Comparison of ENCODE assay signal across 8 mouse cellular contexts in the genomic region with DNA sequence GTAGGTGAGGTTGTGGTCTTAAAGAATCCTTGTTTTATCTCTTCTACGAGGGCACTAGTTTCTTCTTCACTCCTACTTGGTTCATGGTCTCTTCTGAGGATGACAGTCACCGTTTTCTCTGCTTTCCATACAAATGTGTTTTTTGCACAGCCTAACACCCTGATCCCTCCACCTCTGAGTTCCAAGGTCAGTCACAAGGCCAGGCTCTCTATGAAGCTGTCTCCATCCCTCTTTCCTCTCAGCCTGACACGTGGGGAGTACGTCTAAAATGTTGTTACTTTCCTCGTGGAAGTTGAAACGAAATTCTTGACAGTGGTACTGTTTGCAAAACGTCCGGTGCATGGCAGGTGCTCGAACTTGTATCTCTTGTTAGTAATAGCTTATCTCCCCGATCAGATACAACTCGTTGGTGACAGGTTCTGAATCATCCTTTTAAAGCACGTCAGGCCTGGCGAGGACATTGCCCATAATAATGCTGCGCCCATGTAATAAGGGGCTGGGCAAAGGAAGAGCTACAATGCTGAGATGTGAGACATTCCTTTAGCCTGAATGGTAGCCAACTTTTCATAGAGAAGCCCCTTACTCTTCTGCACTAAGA. TPM values are rescaled to one million over a fixed set of nuclear protein-coding genes. Genes with fewer than 3 reads are reported as not detected.
DNase-seq lines count a peak whose midpoint lies in the region; ATAC-seq and TF ChIP-seq lines count a peak whose summit lies in the region.

No protein-coding gene starts in this region.

- no peak for TF ChIP-seq POLR2A in testis, adult 2 months (IDR thresholded peaks at IDR 0.05; ENCODE audit: control insufficient read depth, low read depth, low read length)

- H3K4me3 ChIP-seq in testis, adult 2 months (ENCODE audit: control insufficient read depth, low read depth, low read length), result peak overlapping the region; percentile 75
- H3K4me3 ChIP-seq in liver, embryonic 16.5 days (ENCODE audit: low read depth, low read length), result peak overlapping the region; percentile 96

- H3K4me1 ChIP-seq in testis, adult 2 months (ENCODE audit: control insufficient read depth, insufficient read depth, low read length), result peaks cover 5% of the 10 kb centered on the region
- H3K4me1 ChIP-seq in liver, embryonic 16.5 days (ENCODE audit: control insufficient read depth, low read depth, low read length), result peaks cover 24% of the 10 kb centered on the region

- no peak overlapping the region for H3K9ac ChIP-seq in liver, embryonic 16.5 days (ENCODE audit: low read depth, low read length)

- H3K9me3 ChIP-seq in liver, embryonic 16.5 days (replicated peaks; ENCODE audit: control insufficient read depth, low read length), result no peaks in the 10 kb centered on the region

- peak; percentile 4 for DNase-seq in embryo, embryonic 10 days (ENCODE audit: low spot score)
- no peak for DNase-seq in embryo, embryonic 11 days
- no peak for DNase-seq in testis, postnatal 14 days (ENCODE audit: low spot score)
- no peak for DNase-seq in right cerebral cortex, postnatal 36 days (ENCODE audit: low spot score in 2 of 2)
- DNase-seq in cerebellum, postnatal 4 days (ENCODE audit: low spot score in 2 of 2), result no peak
- DNase-seq in right cerebral cortex, adult 18-20 months, result no peak

- peak overlapping the region; percentile 64 for H3K4me2 ChIP-seq in liver, embryonic 16.5 days (ENCODE audit: low read depth, low read length)

- H3K27me3 ChIP-seq in testis, adult 2 months (ENCODE audit: control insufficient read depth, insufficient read depth, low read length), result no peaks in the 10 kb centered on the region
- H3K27me3 ChIP-seq in liver, embryonic 16.5 days (ENCODE audit: control insufficient read depth, insufficient read depth, low read depth, low read length), result no peaks in the 10 kb centered on the region

- H3K36me3 ChIP-seq in testis, adult 2 months (ENCODE audit: control insufficient read depth, insufficient read depth, low read length), result no peaks in the 10 kb centered on the region
- no peaks in the 10 kb centered on the region for H3K36me3 ChIP-seq in liver, embryonic 16.5 days (ENCODE audit: control insufficient read depth, insufficient read depth)

- ATAC-seq in liver, embryonic 16.5 days (ENCODE audit: low read depth), result no peak

- 27% methylated on average over 14 of the region's 14 CpGs for WGBS in liver, embryonic 16.5 days (ENCODE audit: insufficient replicate concordance)

- no peak for TF ChIP-seq CTCF in testis, adult 2 months (IDR thresholded peaks at IDR 0.05; ENCODE audit: control insufficient read depth, insufficient read depth, insufficient replicate concordance, low read depth, low read length)

- H3K27ac ChIP-seq in testis, adult 2 months (ENCODE audit: control insufficient read depth, insufficient read depth, low read depth, low read length), result peak overlapping the region; percentile 49
- H3K27ac ChIP-seq in liver, embryonic 16.5 days (ENCODE audit: low read length), result no peak overlapping the region

RNA-seq across cellular contexts. Expression of a gene that starts 0.6 kb away (rescaled TPM):
- 16.8 and 18.8 TPM in 2 replicates for polyA plus RNA-seq in testis, adult 2 months (2012; rRNA removed)
- polyA plus RNA-seq in liver, embryonic 16.5 days (2015; fragmentation: Nextera tagmentation; extraction: Ambion mirVana), result 4.4 and 4.7 TPM in 2 replicates

RNA-seq across cellular contexts. Expression of a gene that starts 33.7 kb away (rescaled TPM):
- polyA plus RNA-seq in testis, adult 2 months (2012; rRNA removed), result 2.4 and 3.4 TPM in 2 replicates
- polyA plus RNA-seq in liver, embryonic 16.5 days (2015; fragmentation: Nextera tagmentation; extraction: Ambion mirVana), result 1.2 and 2.6 TPM in 2 replicates
